Mouse (Mus musculus) liver, adult 2 months (tissue): ENCODE measurements at regions not wholly inside any gene's neighbourhood (a gene's known extent, or its start where the extent isn't known, plus 50 kb on each side); places are given as distances from the start of the nearest gene placed in this dataset.

Experiments used
- CTCF ChIP-seq: fragments of 200-500 bp; IDR thresholded peaks from 2 replicates; pipeline ENCODE4 v1.5.1; 2011; ENCODE audit warnings: low read depth, low read length, control low read depth
- POLR2A ChIP-seq: fragments of 200-500 bp; IDR thresholded peaks from 2 replicates; pipeline ENCODE4 v1.6.1; 2011; ENCODE audit warnings: low read length, control low read depth; ENCODE audit not compliant: insufficient read depth; ENCODE audit errors: extremely low read depth

- TF ChIP-seq CTCF (no peak), POLR2A (no peak)
Measured at GRCm38 (mm10) chr9:61169506-61170090, 202.6 kb upstream of the Tle3 start.
